Mouse (Mus musculus): ENCODE results near the gene Sin3a.

GRCm38 (mm10) chr9:57158013-57158470 lies 86.2 kb downstream of the Sin3a start, which contains the start of gene Commd4:
- TF ChIP-seq CTCF (IDR thresholded peaks at IDR 0.05; ENCODE audit: extremely low read depth, insufficient read depth, low read length) (no peak), POLR2A (IDR thresholded peaks at IDR 0.05; ENCODE audit: extremely low read depth, insufficient read depth, low read length) (peak; percentile 92)
